Mouse (Mus musculus) lung, adult 2 months (tissue): ENCODE measurements around the gene Mlc1.

Source experiments
- CTCF ChIP-seq: fragments of 200-500 bp; IDR thresholded peaks from 2 replicates; pipeline ENCODE4 v1.5.1; 2011; ENCODE audit warnings: mild to moderate bottlenecking, low read length, control low read depth; ENCODE audit not compliant: insufficient read depth
- POLR2A ChIP-seq: fragments of 200-500 bp; IDR thresholded peaks from 2 replicates; pipeline ENCODE4 v1.6.1; 2011; ENCODE audit warnings: low read depth, mild to moderate bottlenecking, control low read depth, low read length, borderline replicate concordance; ENCODE audit errors: extremely low read depth

DNA sequence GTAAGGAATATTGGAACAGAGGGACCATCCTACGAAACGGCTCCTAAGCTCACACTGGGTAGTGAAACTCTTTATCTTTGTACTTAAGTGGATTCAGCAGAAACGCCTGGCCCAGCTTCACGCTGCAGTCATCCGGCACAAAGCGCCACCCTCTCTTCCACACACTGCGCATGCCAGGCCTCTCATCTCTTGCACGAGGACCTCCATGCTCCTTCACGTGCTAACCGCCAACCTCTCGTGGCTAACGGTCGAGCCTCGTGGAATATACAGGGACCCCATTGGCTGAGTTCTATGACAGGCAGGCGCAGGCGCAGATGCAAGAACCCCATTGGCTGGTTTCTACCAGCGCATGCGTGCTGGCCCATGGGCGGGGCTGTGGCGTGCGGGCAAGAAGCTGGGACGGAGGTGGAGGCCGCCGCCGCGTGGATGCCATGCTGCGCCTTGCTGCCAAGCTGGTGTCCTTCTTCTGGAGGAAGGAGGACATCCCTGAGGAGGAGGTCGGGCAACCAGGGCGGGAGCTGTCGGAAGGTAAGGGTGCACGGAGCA lies 3.8 kb upstream of the Mlc1 start, which contains the start of gene Mov10l1:
- TF ChIP-seq POLR2A (no peak), CTCF (no peak)
